Mouse (Mus musculus) telencephalon, adult 2 months (tissue): ENCODE results near the gene Gm9945.

Source experiments
- DNase-seq: peaks from one replicate; pipeline ENCODE4 v3.0.0-alpha.2; 2011; ENCODE audit warnings: low read depth, low spot score

Gene Gm9945

DNA sequence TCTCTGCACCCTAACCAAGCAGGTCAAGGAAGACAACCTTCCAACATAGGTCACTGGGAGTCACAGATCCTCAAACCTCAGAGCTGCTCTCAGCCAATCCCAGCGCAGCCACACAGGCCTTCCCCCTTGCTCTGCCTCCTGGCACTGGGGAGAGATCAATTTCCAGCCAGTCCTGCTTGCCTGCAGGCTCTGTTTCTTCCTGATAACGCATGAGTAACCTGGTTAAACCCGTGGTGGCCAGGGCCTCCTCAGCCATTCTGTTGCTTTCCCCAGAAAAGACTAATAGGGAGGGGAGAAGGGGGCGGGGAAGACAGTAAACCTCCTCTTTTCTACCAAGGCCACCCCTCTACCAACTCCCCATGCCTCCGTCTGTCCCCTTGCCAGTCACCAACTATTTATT is 18.2 kb upstream of the Gm9945 start:
- DNase-seq: no peak

DNA sequence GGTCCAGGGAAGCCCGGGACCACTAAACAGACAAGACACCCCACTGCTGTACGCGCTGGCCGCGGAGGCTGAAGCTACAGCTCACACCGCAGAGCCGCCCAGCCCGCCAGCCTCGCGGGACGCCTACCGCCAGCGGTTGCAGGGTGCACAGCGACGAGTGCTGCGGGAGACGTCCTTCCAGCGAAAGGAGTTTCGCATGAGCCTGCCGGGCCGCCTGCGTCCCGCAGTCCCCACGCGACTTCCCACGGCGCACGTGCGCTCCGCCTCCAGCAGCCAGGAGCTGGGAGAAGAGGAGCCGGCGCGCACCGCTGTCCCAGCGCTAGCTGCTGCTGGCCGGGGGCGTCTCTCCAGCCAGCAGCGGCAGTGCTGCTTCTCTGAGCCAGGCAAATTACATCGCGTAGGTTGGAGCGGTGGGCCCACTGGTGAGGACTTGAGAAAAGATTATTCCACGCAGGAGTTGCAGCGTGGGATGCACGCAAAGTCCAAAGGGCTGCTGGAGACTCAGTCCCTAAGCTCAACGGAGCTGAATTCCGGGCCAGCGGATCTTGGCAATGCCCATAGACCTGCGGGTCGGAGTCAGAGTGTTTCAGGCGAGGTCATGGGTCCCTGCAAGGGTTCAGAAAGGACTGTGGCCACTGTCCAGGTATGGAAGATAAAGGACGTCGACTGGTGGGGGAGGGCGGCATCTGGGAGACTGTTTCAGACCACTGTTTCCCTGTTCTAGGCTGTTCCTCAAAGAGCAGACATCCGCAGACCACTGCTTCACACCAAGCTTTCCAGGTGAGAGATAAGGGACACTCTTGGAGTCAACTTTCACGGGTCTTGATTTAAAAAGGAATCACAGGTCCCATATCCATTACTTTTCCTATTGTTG is 16.2 kb upstream of the Gm9945 start:
- peak; percentile 55 for DNase-seq

DNA sequence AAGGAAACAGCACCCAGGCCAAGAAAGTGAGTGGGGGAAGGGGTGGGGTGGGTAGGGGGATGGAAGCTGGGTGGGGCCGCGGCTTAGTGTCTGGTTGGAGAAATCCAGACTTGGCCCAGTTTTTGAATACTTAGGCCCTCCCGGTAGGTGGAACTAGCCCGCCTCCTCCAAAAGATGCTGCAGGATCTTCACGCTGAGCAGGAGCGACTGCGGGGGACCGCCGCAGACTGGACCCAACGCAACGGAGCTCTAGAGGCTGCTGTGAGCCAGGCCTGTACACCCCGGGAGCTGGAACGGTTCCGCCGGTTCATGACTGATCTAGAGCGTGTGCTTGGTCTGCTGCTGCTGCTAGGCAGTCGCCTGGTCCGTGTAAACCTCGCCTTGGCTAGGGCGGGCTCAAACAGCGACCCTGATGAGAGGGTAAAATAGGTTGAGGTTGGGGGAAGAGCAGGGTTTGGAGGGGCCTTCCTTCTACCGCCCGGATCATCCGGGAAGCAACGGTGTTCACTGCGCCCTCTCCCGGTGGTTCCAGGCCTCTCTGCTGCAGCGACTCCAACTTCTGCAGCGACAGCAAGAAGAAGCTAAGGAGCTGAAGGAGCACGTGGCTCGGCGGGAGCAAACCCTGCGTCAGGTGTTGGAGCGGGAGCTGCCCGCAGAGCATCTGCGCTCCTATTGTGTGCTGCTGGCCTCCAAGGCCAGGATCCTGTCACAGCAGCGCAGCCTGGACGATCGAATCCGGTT is 13.6 kb upstream of the Gm9945 start:
- DNase-seq: peak; percentile 77

DNA sequence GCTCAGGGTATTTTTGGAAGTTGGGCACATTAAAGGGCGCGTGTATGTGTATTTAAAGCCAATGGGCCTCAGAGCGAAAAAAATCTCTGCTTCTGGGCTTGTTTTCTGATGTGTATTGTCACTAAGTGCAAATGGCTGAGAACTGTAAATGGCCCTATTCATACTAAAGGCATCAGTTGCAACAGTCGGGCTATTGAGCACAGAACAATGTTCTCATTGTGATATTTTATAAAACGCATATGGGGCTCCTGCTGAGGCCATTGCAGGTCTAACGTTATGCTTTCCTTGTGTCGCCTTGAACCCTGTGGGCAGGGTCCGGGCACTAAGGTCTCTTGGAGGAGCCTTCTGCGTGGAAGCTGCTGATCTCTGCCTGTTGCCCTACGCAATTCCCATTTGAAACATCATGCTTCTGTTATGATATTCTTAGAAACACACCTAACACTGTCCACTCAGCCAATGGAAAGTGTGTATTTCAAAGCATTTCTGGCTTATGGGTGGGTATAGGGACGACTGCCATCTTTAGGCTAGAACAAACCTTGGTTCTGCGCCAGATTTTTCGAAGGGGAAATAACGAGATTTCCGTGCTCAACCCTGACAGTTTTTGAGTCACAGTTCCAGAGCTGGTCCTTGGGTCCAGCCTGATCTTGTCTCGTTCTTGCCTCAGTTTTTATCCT is 10.5 kb upstream of the Gm9945 start:
- DNase-seq: no peak

DNA sequence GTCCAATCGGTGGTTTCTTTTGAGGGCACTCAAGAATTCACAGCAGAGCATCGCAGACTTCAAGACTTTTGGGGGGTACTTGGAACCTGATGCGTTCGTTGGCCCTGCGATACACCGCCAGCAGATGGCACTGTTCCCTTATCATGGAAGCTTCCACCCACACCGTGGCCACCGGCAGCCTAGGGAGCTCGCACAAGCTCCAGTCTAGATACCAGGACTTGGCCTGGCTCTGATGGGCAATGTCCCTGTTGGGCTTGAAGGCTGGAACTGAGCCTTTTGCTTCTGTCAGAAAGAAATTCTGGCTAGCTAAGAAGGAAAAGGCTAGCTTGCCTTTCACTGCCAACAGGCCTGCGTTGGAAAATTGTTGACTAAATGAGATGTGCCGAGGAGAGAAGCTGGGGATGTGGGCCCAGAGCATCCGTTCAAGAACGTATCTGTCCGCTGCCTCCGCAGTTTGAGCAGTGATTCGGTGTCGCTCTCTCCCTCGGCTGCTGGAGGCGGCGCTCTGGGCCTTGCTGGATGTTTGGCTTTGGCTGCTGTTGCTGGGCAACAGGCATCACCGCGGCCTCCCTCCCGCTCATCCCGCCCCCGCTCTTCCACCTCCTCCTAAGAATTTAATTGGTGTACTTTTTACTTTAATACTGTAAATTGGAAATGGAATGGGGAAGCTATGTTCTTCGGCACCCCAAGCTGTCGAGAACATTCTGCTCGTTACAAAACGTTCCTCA is 9.8 kb upstream of the Gm9945 start, which contains the start of gene Gm9837:
TSS of gene Gm9837 (minus strand) at position 512 of the 728 bp plus-strand sequence.
- peak; percentile 95 for DNase-seq

DNA sequence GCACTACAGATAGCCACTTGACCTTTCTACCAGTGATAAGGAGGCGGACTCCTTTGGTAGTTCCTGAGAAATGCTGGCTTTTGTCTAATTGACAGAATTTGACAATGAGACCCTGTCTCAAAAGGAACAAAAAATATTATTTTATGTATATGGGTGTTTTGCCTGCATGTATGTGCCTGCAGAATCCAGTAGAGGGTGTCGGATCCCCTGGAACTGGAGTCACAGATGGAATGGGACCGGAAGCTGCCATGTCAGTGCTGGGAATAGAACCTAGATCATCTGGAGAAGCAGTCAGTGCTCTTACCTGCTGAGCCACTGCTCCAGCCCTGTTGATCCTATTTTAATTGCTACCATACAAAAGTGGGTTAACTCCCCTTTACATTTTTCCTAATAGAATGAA is 7.3 kb upstream of the Gm9945 start:
- no peak for DNase-seq

DNA sequence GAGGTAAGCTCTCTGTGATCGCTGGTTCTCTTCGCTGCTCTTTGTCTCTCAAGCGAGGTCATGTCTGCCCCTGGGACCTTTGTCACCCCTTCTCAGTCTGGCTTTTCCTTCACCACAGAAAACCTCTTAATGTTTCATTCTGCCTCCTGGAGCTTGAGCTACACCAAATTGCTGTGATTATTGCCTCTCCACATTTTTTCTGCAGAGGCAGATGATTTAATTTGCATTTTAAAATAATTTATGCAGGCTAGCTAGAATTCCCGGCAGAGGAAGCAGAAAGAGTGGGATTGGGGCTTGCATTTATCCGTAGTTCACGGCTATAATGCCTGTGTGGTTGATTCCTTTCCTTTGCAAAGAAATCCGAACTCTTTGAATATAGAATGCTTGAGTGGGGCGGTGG is 4.3 kb upstream of the Gm9945 start:
- DNase-seq: no peak

DNA sequence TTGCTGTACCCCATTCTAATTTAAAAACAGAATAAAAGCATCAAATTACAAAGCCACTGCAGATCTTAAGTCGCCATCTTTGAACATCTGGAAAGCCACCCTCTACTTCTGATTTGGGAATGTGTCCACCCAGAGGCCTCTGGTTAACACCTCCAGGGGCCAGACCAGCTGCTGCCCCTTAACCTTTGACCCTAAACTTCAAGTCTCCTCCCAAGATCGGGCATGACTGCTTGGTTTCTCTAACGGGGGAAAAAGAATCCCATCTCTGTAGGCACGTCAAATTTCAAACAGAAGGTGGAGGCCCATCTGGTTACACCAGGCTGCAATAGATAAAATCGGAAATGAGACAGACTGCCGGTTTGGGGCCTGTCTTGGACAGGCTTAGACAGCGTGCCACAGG is 2.1 kb upstream of the Gm9945 start:
- no peak for DNase-seq

DNA sequence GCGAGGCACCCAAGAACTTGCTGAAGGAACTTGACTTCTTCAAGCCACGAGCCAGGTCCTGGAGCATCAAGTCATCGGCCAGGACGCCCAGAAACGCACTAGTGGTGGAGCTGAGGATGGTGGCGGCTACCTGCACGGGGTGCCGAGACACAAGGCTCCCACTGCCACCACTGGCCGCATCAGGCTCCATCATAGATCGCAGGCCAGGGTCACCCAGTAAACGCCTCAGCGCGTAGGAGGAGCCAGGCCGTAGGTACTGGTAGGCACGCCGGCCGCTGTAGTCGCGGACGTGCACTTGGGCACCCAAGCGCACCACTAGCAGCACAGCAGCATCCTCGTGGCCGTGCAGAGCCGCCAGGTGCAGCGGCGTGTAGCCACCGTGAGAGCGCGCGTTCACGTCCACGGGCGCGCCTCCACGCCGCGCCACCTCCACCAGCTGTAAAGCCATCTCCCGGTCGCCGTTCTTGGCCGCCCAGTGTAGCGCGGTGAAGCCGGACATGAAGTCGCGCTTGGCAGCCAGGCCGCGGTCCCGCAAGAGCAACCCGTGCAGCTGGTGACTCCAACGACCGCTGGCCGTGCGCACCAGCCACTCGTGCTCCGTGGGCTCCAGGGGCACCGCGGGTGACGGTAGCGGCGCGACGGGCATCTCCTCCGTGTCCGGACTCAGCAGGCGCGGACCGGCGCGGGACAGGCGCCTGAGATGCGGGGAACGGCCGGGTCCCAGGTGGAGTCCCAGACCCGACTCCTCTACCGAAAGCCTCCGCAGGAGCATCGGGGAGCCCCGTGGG is 1.4 kb upstream of the Gm9945 start:
- no peak for DNase-seq

DNA sequence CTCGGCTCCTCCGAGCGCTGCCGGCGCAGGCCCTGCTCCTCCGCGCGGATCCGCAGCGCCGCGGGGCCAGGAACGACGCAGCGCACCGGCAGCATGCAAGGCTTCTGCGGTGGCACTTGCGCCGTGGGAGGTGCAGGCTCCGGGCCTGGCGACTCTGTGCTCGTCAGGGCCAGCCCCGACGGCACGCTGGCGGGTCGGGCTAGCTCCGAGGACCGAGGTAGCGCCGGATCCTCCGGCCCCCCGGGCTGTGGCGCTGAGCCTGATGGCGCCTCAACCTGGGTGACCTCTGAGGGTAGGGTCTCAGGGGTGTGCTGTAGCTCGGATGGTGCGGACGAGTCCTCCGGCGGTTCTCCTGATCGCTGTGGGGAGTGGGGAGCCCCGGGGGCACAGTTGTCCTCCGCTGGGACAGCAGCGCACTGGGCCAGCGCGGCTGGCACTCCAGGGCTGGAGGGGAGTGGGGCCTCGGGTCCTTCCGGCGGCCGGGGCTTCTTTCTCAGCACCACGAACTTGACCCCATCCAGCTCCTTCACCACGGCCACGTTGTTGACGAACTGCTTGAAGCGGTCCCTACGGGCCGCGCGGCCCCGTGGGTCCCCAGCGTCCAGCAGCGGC is 689 bp upstream of the Gm9945 start:
- no peak for DNase-seq

DNA sequence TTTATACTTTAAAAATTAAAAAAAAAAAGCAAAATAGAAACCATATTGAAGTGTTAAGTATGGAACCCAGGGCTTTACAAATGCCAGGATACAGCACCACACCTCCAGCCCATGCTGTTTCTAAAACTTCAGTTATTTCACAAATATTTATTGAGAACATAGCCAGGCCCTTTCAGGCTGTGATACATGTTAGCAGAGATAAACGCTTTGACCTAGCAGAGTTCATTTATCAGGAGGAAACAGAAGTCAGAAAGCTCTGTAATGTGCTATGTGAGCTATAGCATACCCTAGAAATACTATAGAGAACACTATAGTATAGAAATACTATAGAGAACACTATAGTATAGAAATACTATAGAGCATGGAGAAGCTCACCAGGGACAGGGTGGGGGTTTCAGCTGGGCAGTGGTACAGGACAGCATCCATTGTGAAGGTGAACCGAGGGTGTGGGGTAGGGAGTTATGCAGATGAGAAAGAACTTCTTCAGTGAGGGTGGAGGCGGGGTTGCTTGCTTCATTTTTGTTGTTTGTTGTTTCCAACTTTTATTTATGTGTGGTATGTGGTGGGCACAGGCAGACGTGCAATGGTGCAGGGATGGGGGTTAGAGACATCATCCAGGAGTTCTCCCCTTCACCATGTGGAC is 1.2 kb downstream of the Gm9945 start:
- no peak for DNase-seq

DNA sequence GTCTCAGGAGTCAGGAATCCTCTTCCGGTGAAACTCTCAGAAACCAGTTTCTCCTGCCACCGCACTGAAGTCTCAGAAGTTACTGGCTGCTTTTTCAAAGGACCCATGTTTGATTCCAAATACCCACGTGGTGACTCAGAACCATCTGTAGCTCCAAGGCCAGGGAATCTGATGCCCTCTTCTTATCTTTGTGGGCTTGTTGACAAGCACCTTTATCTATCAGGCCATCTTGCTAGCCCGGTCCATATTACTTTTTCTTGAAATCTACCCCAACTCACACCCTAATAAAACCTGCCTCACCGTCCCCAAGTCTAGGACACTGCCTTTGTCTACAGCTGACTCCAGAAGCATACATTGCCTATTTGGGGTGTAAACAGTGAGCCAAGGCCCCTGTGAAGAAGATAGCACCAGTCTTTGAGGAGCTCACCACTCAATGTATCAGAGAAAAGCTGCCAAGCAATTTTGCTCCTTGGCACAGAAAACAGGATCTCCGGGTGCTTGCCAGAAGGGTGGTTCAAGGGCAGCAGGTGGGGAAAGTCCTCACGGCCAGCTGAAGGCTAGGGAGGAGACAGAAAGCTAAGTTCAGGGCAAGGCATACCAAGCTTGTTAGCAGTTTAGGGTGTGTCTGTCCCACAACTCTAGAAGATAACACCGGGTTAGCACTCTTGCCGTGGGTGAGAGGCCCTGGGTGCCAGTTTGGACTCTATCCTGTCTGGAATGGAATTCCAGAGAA is 3.4 kb downstream of the Gm9945 start:
- no peak for DNase-seq

DNA sequence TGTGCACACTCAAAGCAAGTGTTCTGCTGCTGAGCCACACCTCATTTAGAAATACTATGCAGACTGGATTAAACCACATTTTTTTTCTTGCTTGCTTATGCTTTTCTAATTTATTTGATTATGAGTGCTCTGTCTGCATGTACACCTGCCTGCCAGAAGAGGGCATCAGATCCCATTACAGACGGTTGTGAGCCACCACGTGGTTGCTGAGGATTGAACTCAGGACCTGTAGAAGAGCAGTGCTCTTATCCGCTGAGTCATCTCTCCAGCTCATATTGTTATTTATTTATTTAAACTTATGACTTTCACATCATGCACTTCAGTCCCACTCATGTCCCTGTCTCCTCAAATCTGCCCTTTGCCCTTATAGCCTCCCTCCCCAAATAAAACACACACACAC is 5.8 kb downstream of the Gm9945 start:
- no peak for DNase-seq

DNA sequence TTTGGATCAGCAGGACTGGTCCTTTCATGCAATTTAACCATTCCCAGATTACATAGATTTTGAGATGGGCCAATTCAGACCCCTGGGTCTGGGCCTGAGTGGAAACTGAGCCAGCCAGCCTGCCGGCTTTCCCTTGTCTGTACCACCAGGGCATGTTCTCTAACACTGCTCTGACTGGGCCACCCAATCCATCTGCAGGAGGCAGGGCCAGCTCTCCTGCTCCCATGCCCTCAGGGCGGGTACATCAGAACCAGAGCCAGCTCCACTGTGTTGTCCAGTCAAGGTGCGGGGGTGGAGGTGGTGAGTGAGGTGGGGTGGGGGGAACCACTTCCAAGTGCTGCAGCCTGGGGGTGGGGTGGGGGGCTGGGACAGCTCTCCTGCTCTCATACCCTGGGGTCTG is 6.4 kb downstream of the Gm9945 start:
- no peak for DNase-seq

DNA sequence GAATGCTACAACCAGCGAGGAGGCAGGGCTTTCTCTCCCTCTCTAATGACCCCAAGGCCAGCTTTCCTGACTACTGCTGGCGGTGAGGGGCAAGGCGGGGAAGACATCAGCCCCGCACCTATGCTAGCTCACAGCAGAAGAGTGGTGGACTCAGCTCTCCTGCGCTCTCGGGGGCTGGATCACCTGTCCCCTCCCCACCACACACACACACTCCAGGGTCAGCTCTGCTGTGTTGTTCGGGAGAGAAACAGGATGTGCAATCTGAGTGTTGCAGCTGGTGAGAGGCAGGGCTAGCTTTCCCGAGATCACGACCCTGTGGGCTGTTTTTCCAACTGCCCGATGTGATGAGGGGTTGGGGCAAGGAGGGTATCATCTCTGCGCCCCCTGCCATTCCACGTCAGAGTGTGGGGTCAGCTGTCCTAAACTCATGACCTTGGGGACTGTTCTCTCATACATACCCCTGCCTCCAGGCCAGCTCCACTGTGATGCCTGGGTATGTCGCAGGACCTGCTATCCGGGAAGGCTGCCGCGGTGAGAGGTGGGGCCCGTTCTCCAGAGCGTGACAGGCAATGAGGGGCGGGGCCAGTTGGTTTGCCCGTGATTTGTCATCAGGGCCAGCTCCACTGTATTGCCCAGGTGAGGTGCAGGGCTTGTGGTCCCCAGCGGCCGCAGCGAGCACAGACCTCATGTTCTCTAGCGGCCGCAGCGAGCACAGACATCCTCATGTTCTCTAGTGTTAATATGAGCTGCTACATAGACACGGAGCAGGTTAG is 7.0 kb downstream of the Gm9945 start:
- no peak for DNase-seq

DNA sequence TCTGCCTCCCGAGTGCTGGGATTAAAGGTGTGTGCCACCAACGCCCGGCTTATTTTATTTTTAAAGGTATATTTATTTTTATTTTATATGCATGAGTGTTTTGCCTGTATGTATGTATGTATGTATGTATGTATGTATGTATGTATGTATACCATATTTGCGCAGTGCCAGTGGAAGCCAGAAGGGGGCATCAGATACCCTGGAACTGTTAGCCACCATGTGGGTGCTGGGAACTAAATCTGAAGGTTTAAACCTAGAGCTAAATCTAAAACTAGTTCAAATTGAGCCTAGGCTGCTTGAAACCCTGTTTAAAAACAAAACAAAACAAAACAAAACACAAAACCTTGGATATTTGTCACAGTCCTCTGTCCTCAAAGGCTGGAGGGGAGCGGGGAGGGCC is 9.0 kb downstream of the Gm9945 start:
- DNase-seq: no peak

DNA sequence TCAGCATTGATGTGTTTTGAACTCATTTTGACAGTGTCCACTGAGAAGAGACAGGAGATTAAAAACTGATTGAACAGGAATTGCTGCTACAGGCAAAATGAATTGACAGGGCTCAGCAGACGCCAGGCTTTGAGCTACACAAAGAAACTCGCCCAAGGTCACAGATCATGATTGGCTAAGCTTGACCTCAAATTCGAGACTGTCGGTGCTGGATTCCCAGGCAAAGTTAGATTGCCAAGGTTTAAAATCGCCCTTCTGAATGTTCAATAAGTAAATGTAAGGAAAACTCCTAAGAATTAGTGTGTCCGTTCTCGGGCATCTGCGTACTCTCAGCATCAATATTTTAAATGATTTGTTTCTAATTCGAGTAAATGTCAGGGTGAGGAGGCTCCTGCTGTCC is 9.5 kb downstream of the Gm9945 start:
- no peak for DNase-seq

DNA sequence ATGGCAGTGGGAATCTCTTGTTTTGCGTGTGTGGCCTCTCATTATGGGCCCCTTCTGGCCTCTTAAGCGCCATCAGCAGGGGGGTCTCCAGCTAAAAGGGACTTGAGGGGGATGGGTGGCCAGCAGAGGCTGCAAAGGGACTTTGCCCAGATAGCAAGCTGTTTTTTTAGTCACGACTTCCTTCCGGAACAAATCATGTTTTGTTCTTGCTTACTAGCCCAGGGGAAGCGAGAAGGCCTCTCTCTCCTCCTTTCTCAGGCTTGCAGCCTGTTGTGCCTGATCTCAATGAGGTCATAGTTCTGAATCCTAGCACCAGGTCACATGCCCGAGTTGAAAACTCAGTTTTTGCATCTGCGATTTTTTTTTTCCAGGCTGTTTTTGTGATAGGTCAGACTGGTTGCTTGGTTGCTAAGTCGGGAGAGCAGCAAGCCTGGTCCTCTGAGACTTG is 12.0 kb downstream of the Gm9945 start:
- no peak for DNase-seq
